Mouse (Mus musculus): ENCODE measurements around the gene Rbm8a.

DNA sequence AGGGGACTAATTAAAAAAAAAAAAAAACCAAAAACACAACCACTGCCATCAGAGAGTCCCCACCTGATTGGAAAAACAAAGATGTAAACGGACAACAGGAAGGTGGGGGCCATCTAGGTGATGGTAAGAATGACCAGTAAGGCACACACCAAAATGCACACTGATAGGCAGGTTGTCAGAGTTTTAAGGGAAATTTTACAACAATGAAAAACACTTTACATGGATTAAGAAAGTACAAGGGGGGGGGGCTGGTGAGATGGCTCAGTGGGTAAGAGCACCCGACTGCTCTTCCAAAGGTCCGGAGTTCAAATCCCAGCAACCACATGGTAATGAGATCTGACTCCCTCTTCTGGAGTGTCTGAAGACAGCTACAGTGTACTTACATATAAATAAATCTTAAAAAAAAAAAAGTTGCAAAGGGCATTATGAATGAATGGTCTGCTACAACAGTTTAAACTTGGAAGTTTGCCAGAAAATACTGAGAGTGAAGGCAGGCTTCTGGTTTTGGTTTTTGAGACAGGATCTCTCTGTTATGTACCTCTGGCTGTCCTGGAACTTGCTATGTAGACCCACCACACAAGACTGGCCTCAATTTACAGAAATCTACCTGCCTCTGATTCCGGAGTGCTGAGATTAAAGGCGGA, 38.8 kb downstream of the Rbm8a start:
- TF ChIP-seq CTCF (IDR thresholded peaks at IDR 0.05; ENCODE audit: low read depth) (no peak), EP300 (IDR thresholded peaks at IDR 0.05; ENCODE audit: low read depth) (no peak)
